Mouse (Mus musculus): Measurements from ENCODE around the gene Trp53rkb.

The Trp53rkb gene

GRCm38 (mm10) chr2:166828306-166828705, 36.0 kb downstream of the Trp53rkb start:
- DNase-seq (ENCODE audit: low read depth in 2 of 2, low spot score in 2 of 2), result no peak

DNA sequence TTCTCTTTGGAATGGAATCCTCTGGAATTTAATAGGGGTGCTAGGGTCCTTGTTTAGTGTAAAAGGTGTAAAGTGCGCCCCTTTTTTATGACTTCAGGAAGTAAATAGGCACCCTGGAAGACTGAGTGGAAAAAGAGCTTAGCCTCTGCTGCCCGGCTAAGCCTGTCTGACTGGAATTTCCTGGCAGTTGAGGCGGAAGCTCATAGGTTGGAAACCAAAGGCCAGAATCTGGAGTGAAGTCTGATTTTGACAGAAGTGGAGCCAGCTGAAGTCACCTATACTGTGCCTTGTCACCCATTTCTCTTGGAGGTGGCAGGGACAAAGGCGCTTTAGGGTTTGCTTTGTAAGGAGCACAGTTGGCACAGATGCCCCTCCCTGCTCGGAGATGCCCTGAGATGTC, 38.0 kb downstream of the Trp53rkb start:
- DNase-seq (ENCODE audit: low read depth in 2 of 2, low spot score in 2 of 2), result no peak

- DNase-seq (ENCODE audit: low read depth in 2 of 2, low spot score in 2 of 2), result no peak
These were observed 41.8 kb downstream of the Trp53rkb start for GRCm38 (mm10) chr2:166834091-166834490.

DNA sequence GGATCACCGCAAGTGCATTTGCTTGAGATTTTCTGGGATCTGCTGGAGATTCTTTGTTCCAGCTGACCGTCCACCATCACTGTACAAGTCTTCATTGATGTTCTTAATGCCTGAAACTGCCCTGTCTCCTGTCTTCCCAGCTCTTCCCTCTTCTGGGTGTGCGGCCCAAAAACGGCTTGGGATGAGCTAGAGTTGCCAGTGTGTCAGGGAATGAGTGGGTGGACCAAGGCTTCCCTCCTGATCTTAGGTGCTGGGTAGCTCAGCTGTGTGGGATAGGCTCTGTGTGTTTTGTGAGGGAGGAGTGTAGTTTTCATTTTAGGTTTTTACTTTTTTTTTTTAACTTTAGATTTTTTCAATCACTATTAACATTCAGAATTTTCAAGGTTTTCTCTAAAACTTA, 42.5 kb downstream of the Trp53rkb start:
- no peak for DNase-seq (ENCODE audit: low read depth in 2 of 2, low spot score in 2 of 2)

DNA sequence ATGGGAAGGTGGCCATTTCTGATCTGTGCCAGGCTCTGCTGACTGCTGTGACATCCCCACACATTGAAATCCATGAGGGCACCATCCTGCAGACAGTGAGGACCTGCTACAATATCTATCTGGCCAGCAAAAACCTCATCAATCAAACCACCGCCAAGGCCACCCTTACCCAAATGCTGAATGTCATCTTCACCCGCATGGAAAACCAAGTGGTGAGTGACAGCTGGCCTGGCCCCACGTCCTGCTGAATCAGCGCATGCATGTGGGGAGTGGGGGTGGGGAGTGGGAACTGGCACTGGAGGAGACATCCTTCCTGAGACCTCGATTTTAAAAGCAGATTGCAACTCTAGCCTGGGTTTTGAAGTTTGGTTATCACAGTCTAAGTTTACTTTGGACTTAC, 43.2 kb downstream of the Trp53rkb start:
- no peak for DNase-seq (ENCODE audit: low read depth in 2 of 2, low spot score in 2 of 2)

- no peak for DNase-seq (ENCODE audit: low read depth in 2 of 2, low spot score in 2 of 2)
These were observed 49.5 kb downstream of the Trp53rkb start for GRCm38 (mm10) chr2:166841813-166842212.
